24 mouse cellular contexts compared by ENCODE assay signal in the genomic region with DNA sequence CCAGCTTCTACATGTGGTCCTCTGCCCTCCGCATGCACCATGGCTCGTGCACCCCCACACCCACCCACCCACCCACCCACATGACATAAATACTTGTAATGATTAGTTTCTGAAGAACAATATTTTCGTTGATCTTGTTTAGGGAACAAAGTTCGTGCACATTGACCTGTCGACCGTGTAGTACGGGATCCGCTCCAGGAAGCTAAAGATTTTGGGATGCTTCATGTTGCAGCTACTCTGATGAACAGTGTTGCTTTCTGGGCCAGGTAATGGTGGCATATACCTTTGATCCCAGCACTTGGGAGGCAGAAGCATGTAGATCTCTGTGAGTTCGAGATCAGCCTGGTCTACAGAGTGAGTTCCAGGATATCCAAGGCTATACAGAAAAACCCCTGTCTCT. TPM values are rescaled to one million over a fixed set of nuclear protein-coding genes. Genes with fewer than 3 reads are reported as not detected.
DNase-seq lines count a peak whose midpoint lies in the region; ATAC-seq and TF ChIP-seq lines count a peak whose summit lies in the region.
"Had no signal": no experiment of that assay in that cellular context is flagged by ENCODE, and none has a peak within 500 bp of the region (broad histone marks: within the 10 kb centered on the region; RNA-seq: fewer than 3 reads in every experiment).

No protein-coding gene starts in this region.

- H3K9ac ChIP-seq in intestine, postnatal 0 days (ENCODE audit: low read depth, low read length), result no peak overlapping the region
- H3K9ac ChIP-seq in intestine, embryonic 15.5 days, result no peak overlapping the region
- H3K9ac ChIP-seq in liver, adult 2 months (ENCODE audit: low read depth, low read length), result peak overlapping the region; percentile 32; the same call in 1 of the 2 replicates
- no peak overlapping the region for H3K9ac ChIP-seq in liver, embryonic 16.5 days (ENCODE audit: low read depth, low read length)
- no peak overlapping the region for H3K9ac ChIP-seq in liver, embryonic 12.5 days
- H3K9ac ChIP-seq in liver, postnatal 0 days (replicated peaks), result no peak overlapping the region
- H3K9ac ChIP-seq in liver, embryonic 11.5 days (ENCODE audit: low read depth, low read length), result no peak overlapping the region

- H3K27ac ChIP-seq in intestine, postnatal 0 days (ENCODE audit: low read depth, low read length), result no peak overlapping the region
- H3K27ac ChIP-seq in intestine, embryonic 15.5 days, result no peak overlapping the region
- peak overlapping the region; percentile 98 for H3K27ac ChIP-seq in liver, adult 2 months (replicated peaks; ENCODE audit: insufficient read depth, low read depth, low read length)
- H3K27ac ChIP-seq in liver, embryonic 16.5 days (ENCODE audit: low read length), result peak overlapping the region; percentile 58
- no peak overlapping the region for H3K27ac ChIP-seq in liver, embryonic 12.5 days
- H3K27ac ChIP-seq in liver, postnatal 0 days (ENCODE audit: low read depth), result peak overlapping the region; percentile 84
- no peak overlapping the region for H3K27ac ChIP-seq in liver, embryonic 11.5 days (ENCODE audit: low read depth, low read length)

- no peaks in the 10 kb centered on the region for H3K36me3 ChIP-seq in intestine, postnatal 0 days (ENCODE audit: control insufficient read depth, insufficient read depth)
- no peaks in the 10 kb centered on the region for H3K36me3 ChIP-seq in intestine, embryonic 15.5 days
- H3K36me3 ChIP-seq in liver, adult 2 months (ENCODE audit: control insufficient read depth, insufficient read depth, low read length), result no peaks in the 10 kb centered on the region
- no peaks in the 10 kb centered on the region for H3K36me3 ChIP-seq in liver, embryonic 16.5 days (ENCODE audit: control insufficient read depth, insufficient read depth)
- H3K36me3 ChIP-seq in liver, embryonic 12.5 days, result no peaks in the 10 kb centered on the region
- no peaks in the 10 kb centered on the region for H3K36me3 ChIP-seq in liver, postnatal 0 days (replicated peaks; ENCODE audit: insufficient read depth, low read length)
- no peaks in the 10 kb centered on the region for H3K36me3 ChIP-seq in liver, embryonic 11.5 days (ENCODE audit: control insufficient read depth, insufficient read depth, low read length)
- H3K36me3 ChIP-seq: G1E had no signal

- no peak overlapping the region for H3K4me2 ChIP-seq in intestine, postnatal 0 days (replicated peaks; ENCODE audit: low read depth)
- no peak overlapping the region for H3K4me2 ChIP-seq in intestine, embryonic 15.5 days (replicated peaks)
- no peak overlapping the region for H3K4me2 ChIP-seq in liver, embryonic 16.5 days (ENCODE audit: low read depth, low read length)
- no peak overlapping the region for H3K4me2 ChIP-seq in liver, embryonic 12.5 days
- no peak overlapping the region for H3K4me2 ChIP-seq in liver, postnatal 0 days (ENCODE audit: low read depth, low read length)
- no peak overlapping the region for H3K4me2 ChIP-seq in liver, embryonic 11.5 days

- H3K27me3 ChIP-seq in intestine, postnatal 0 days (replicated peaks; ENCODE audit: control insufficient read depth, insufficient read depth, low read length), result no peaks in the 10 kb centered on the region
- H3K27me3 ChIP-seq in intestine, embryonic 15.5 days (replicated peaks), result no peaks in the 10 kb centered on the region
- H3K27me3 ChIP-seq in liver, adult 2 months (ENCODE audit: control insufficient read depth, insufficient read depth, low read length), result no peaks in the 10 kb centered on the region
- no peaks in the 10 kb centered on the region for H3K27me3 ChIP-seq in liver, embryonic 16.5 days (ENCODE audit: control insufficient read depth, insufficient read depth, low read depth, low read length)
- H3K27me3 ChIP-seq in liver, embryonic 12.5 days (replicated peaks), result peaks cover 7% of the 10 kb centered on the region; the same call in 1 of the 2 replicates
- no peaks in the 10 kb centered on the region for H3K27me3 ChIP-seq in liver, postnatal 0 days (ENCODE audit: insufficient read depth, low read length)
- no peaks in the 10 kb centered on the region for H3K27me3 ChIP-seq in liver, embryonic 11.5 days (replicated peaks; ENCODE audit: control insufficient read depth, insufficient read depth, low read length)
- H3K27me3 ChIP-seq: CH12.LX, Patski had no signal

- peak; percentile 93 for DNase-seq in liver, adult 2 months (ENCODE audit: extremely low read depth, low read depth, low spot score)
- DNase-seq in liver, result no peak
- DNase-seq in liver, postnatal 0 days, result no peak
- no peak for DNase-seq in liver, embryonic 11.5 days (ENCODE audit: low spot score)
- DNase-seq: adrenal gland, adult 2 months; adrenal gland, adult 8-10 months; adrenal gland, postnatal 10 days; adrenal gland, postnatal 14 days; adrenal gland, postnatal 25 days; adrenal gland, postnatal 36 days; B cell, adult 2 months; cerebellum, adult 11 months; cerebellum, adult 11-12 months had no signal

- no peaks in the 10 kb centered on the region for H3K9me3 ChIP-seq in intestine, postnatal 0 days (ENCODE audit: control insufficient read depth)
- H3K9me3 ChIP-seq in intestine, embryonic 15.5 days, result no peaks in the 10 kb centered on the region
- H3K9me3 ChIP-seq in liver, embryonic 16.5 days (replicated peaks; ENCODE audit: control insufficient read depth, low read length), result no peaks in the 10 kb centered on the region
- no peaks in the 10 kb centered on the region for H3K9me3 ChIP-seq in liver, embryonic 12.5 days (replicated peaks)
- no peaks in the 10 kb centered on the region for H3K9me3 ChIP-seq in liver, postnatal 0 days (ENCODE audit: low read length)
- H3K9me3 ChIP-seq in liver, embryonic 11.5 days (ENCODE audit: control insufficient read depth, low read length), result no peaks in the 10 kb centered on the region
- H3K9me3 ChIP-seq: G1E had no signal

- peak; percentile 55; the same call in 1 of the 2 replicates for ATAC-seq in intestine, postnatal 0 days
- ATAC-seq in intestine, embryonic 15.5 days, result no peak
- ATAC-seq in liver, embryonic 16.5 days (ENCODE audit: low read depth), result 0 out of 2 replicates have a peak, but pooled peaks have one; percentile 25
- ATAC-seq in liver, embryonic 12.5 days, result no peak
- peak; percentile 59 for ATAC-seq in liver, postnatal 0 days
- ATAC-seq in liver, embryonic 11.5 days (replicated peaks; ENCODE audit: low FRiP score), result no peak
- ATAC-seq: activated CD4-positive, CD25-positive, alpha-beta regulatory T cell, adult 4 months; CD4-positive, CD25-positive, alpha-beta regulatory T cell, adult 4 months; Patski had no signal

- no peak overlapping the region for H3K4me3 ChIP-seq in intestine, postnatal 0 days (ENCODE audit: low read depth, low read length)
- no peak overlapping the region for H3K4me3 ChIP-seq in intestine, embryonic 15.5 days (replicated peaks)
- H3K4me3 ChIP-seq in liver, adult 2 months (ENCODE audit: insufficient read depth, low read depth, low read length), result no peak overlapping the region
- H3K4me3 ChIP-seq in liver, embryonic 16.5 days (ENCODE audit: low read depth, low read length), result no peak overlapping the region
- no peak overlapping the region for H3K4me3 ChIP-seq in liver, embryonic 12.5 days
- H3K4me3 ChIP-seq in liver, postnatal 0 days (ENCODE audit: low read depth, low read length), result no peak overlapping the region
- no peak overlapping the region for H3K4me3 ChIP-seq in liver, embryonic 11.5 days (ENCODE audit: low read depth, low read length)

- TF ChIP-seq EP300 in liver, postnatal 0 days (IDR thresholded peaks at IDR 0.05; ENCODE audit: low read depth), result no peak

- 68% methylated on average over 9 of the region's 9 CpGs for WGBS in intestine, postnatal 0 days
- WGBS in intestine, embryonic 15.5 days, result 88% methylated on average over 9 of the region's 9 CpGs
- 32% methylated on average over 9 of the region's 9 CpGs for WGBS in liver, adult 2 months
- 69% methylated on average over 9 of the region's 9 CpGs for WGBS in liver, embryonic 16.5 days (ENCODE audit: insufficient replicate concordance)
- WGBS in liver, embryonic 12.5 days (ENCODE audit: insufficient replicate concordance), result 81% methylated on average over 9 of the region's 9 CpGs
- WGBS in liver, postnatal 0 days (ENCODE audit: insufficient replicate concordance), result 62% methylated on average over 9 of the region's 9 CpGs
- WGBS in liver, embryonic 11.5 days, result 88% methylated on average over 9 of the region's 9 CpGs

- no peak for TF ChIP-seq CTCF in intestine, postnatal 0 days (IDR thresholded peaks at IDR 0.05; ENCODE audit: low read depth)
- no peak for TF ChIP-seq CTCF in liver, adult 2 months (IDR thresholded peaks at IDR 0.05; ENCODE audit: low read depth, low read length)
- TF ChIP-seq CTCF in liver, postnatal 0 days (IDR thresholded peaks at IDR 0.05; ENCODE audit: low read depth), result no peak

- no peaks in the 10 kb centered on the region for H3K4me1 ChIP-seq in intestine, postnatal 0 days (replicated peaks; ENCODE audit: control insufficient read depth, insufficient read depth, low read length)
- H3K4me1 ChIP-seq in intestine, embryonic 15.5 days (replicated peaks), result peaks cover 10% of the 10 kb centered on the region; the same call in 1 of the 2 replicates
- peaks cover 14% of the 10 kb centered on the region for H3K4me1 ChIP-seq in liver, adult 2 months (ENCODE audit: control insufficient read depth, insufficient read depth, low read length)
- no peaks in the 10 kb centered on the region; the same call in none of the 2 replicates for H3K4me1 ChIP-seq in liver, embryonic 16.5 days (ENCODE audit: control insufficient read depth, low read depth, low read length)
- H3K4me1 ChIP-seq in liver, embryonic 12.5 days, result peaks cover 10% of the 10 kb centered on the region; the same call in 1 of the 2 replicates
- H3K4me1 ChIP-seq in liver, postnatal 0 days (ENCODE audit: insufficient read depth), result no peaks in the 10 kb centered on the region; the same call in 1 of the 2 replicates
- peaks cover 7% of the 10 kb centered on the region for H3K4me1 ChIP-seq in liver, embryonic 11.5 days (replicated peaks; ENCODE audit: control insufficient read depth, insufficient read depth, low read length)

- peaks cover 6% of the 10 kb centered on the region; the same call in 1 of the 2 replicates for H3K79me2 ChIP-seq in liver, adult 2 months (ENCODE audit: control insufficient read depth, insufficient read depth, low read length)

- no peak for TF ChIP-seq POLR2A in liver, adult 2 months (IDR thresholded peaks at IDR 0.05; ENCODE audit: extremely low read depth, insufficient read depth, low read length)

RNA-seq across cellular contexts. Expression of gene Serpinf1, which starts 1.5 kb away (rescaled TPM):
- polyA plus RNA-seq in intestine, postnatal 0 days (2015; fragmentation: Nextera tagmentation; extraction: Ambion mirVana), result 20.7 and 21.4 TPM in 2 replicates
- 41.1 and 48.0 TPM in 2 replicates for polyA plus RNA-seq in intestine, embryonic 15.5 days (2015; fragmentation: Nextera tagmentation; extraction: Ambion mirVana)
- total RNA-seq in liver, adult 2 months (2014; rRNA removed), result 810 and 1,243 TPM in 2 replicates
- polyA plus RNA-seq in liver, adult 2 months (2012; rRNA removed), result 891 and 972 TPM in 2 replicates
- 363 and 402 TPM in 2 replicates for polyA plus RNA-seq in liver, embryonic 16.5 days (2015; fragmentation: Nextera tagmentation; extraction: Ambion mirVana)
- polyA plus RNA-seq in liver, embryonic 12.5 days (2016; fragmentation: Nextera tagmentation; extraction: Ambion mirVana), result 158 and 172 TPM in 2 replicates
- polyA plus RNA-seq in liver, postnatal 0 days (2015; fragmentation: Nextera tagmentation; extraction: Ambion mirVana), result 823 and 833 TPM in 2 replicates
- 217 and 224 TPM in 2 replicates for polyA plus RNA-seq in liver, embryonic 11.5 days (2014; fragmentation: Nextera tagmentation; extraction: Ambion mirVana)
- total RNA-seq: MEL had no signal
- polyA plus RNA-seq: G1E had no signal

RNA-seq across cellular contexts. Expression of gene Serpinf2, which starts 15.4 kb away (rescaled TPM):
- polyA plus RNA-seq in intestine, postnatal 0 days (2015; fragmentation: Nextera tagmentation; extraction: Ambion mirVana), result 2.7 and 4.0 TPM in 2 replicates
- polyA plus RNA-seq in intestine, embryonic 15.5 days (2015; fragmentation: Nextera tagmentation; extraction: Ambion mirVana), result 20.4 and 26.4 TPM in 2 replicates
- total RNA-seq in liver, adult 2 months (2014; rRNA removed), result 687 and 824 TPM in 2 replicates
- 1,567 and 1,654 TPM in 2 replicates for polyA plus RNA-seq in liver, adult 2 months (2012; rRNA removed)
- 753 and 817 TPM in 2 replicates for polyA plus RNA-seq in liver, embryonic 16.5 days (2015; fragmentation: Nextera tagmentation; extraction: Ambion mirVana)
- polyA plus RNA-seq in liver, embryonic 12.5 days (2016; fragmentation: Nextera tagmentation; extraction: Ambion mirVana), result 351 and 375 TPM in 2 replicates
- polyA plus RNA-seq in liver, postnatal 0 days (2015; fragmentation: Nextera tagmentation; extraction: Ambion mirVana), result 975 and 1,049 TPM in 2 replicates
- polyA plus RNA-seq in liver, embryonic 11.5 days (2014; fragmentation: Nextera tagmentation; extraction: Ambion mirVana), result 321 and 377 TPM in 2 replicates
- total RNA-seq: adrenal gland, adult 18-20 months; adrenal gland, postnatal 25 days; MEL had no signal
- polyA plus RNA-seq: activated CD4-positive, CD25-positive, alpha-beta regulatory T cell, adult 4 months had no signal

RNA-seq across cellular contexts. Expression of gene Wdr81, which starts 30.5 kb away (rescaled TPM):
- 8.8 and 9.9 TPM in 2 replicates for polyA plus RNA-seq in intestine, postnatal 0 days (2015; fragmentation: Nextera tagmentation; extraction: Ambion mirVana)
- polyA plus RNA-seq in intestine, embryonic 15.5 days (2015; fragmentation: Nextera tagmentation; extraction: Ambion mirVana), result 6.1 and 7.0 TPM in 2 replicates
- total RNA-seq in liver, adult 2 months (2014; rRNA removed), result 14.4 and 30.4 TPM in 2 replicates
- polyA plus RNA-seq in liver, adult 2 months (2012; rRNA removed), result 20.3 and 21.5 TPM in 2 replicates
- 22.6 and 24.9 TPM in 2 replicates for polyA plus RNA-seq in liver, embryonic 16.5 days (2015; fragmentation: Nextera tagmentation; extraction: Ambion mirVana)
- 24.8 and 25.0 TPM in 2 replicates for polyA plus RNA-seq in liver, embryonic 12.5 days (2016; fragmentation: Nextera tagmentation; extraction: Ambion mirVana)
- 8.4 and 9.5 TPM in 2 replicates for polyA plus RNA-seq in liver, postnatal 0 days (2015; fragmentation: Nextera tagmentation; extraction: Ambion mirVana)
- polyA plus RNA-seq in liver, embryonic 11.5 days (2014; fragmentation: Nextera tagmentation; extraction: Ambion mirVana), result 21.8 and 21.9 TPM in 2 replicates

RNA-seq across cellular contexts. Expression of gene Tlcd2, which starts 37.5 kb away (rescaled TPM):
- 52.7 and 53.9 TPM in 2 replicates for polyA plus RNA-seq in intestine, postnatal 0 days (2015; fragmentation: Nextera tagmentation; extraction: Ambion mirVana)
- polyA plus RNA-seq in intestine, embryonic 15.5 days (2015; fragmentation: Nextera tagmentation; extraction: Ambion mirVana), result 17.7 and 20.3 TPM in 2 replicates
- total RNA-seq in liver, adult 2 months (2014; rRNA removed), result 121 and 238 TPM in 2 replicates
- 237 and 265 TPM in 2 replicates for polyA plus RNA-seq in liver, adult 2 months (2012; rRNA removed)
- polyA plus RNA-seq in liver, embryonic 16.5 days (2015; fragmentation: Nextera tagmentation; extraction: Ambion mirVana), result 19.6 and 20.4 TPM in 2 replicates
- 19.6 and 21.4 TPM in 2 replicates for polyA plus RNA-seq in liver, embryonic 12.5 days (2016; fragmentation: Nextera tagmentation; extraction: Ambion mirVana)
- 34.2 and 35.6 TPM in 2 replicates for polyA plus RNA-seq in liver, postnatal 0 days (2015; fragmentation: Nextera tagmentation; extraction: Ambion mirVana)
- 29.8 and 33.0 TPM in 2 replicates for polyA plus RNA-seq in liver, embryonic 11.5 days (2014; fragmentation: Nextera tagmentation; extraction: Ambion mirVana)
- polyA plus RNA-seq: G1E had no signal

Comparison
In these comparisons a context has a peak if more than half of its experiments do, and no peak if none do; other contexts are left out.
1. ATAC-seq: peak in intestine, postnatal 0 days (single experiment), liver, embryonic 16.5 days (single experiment) and liver, postnatal 0 days (single experiment); none in intestine, embryonic 15.5 days (single experiment), liver, embryonic 12.5 days (single experiment) and liver, embryonic 11.5 days (single experiment).
2. H3K27ac ChIP-seq: peak in liver, adult 2 months (single experiment), liver, embryonic 16.5 days (single experiment) and liver, postnatal 0 days (single experiment); none in intestine, postnatal 0 days (single experiment), intestine, embryonic 15.5 days (single experiment), liver, embryonic 12.5 days (single experiment) and liver, embryonic 11.5 days (single experiment).
3. RNA of gene Serpinf2, which starts 15.4 kb away (polyA plus RNA-seq): 1,567 to 1,654 TPM in liver, adult 2 months, 975 to 1,049 TPM in liver, postnatal 0 days, 753 to 817 TPM in liver, embryonic 16.5 days, 351 to 375 TPM in liver, embryonic 12.5 days and 321 to 377 TPM in liver, embryonic 11.5 days; 20.4 to 26.4 TPM in intestine, embryonic 15.5 days and 2.7 to 4.0 TPM in intestine, postnatal 0 days; every median in the first group is over 10 times any median in the second.